Mouse (Mus musculus): Measurements from ENCODE around the gene Txk. TPM values are rescaled to one million over a fixed set of nuclear protein-coding genes. Genes with fewer than 3 reads are reported as not detected.

Gene Txk
- polyA plus RNA-seq (2014; fragmentation: Nextera tagmentation; extraction: Ambion mirVana), result 0.14 and 0.23 TPM in 2 replicates

DNA sequence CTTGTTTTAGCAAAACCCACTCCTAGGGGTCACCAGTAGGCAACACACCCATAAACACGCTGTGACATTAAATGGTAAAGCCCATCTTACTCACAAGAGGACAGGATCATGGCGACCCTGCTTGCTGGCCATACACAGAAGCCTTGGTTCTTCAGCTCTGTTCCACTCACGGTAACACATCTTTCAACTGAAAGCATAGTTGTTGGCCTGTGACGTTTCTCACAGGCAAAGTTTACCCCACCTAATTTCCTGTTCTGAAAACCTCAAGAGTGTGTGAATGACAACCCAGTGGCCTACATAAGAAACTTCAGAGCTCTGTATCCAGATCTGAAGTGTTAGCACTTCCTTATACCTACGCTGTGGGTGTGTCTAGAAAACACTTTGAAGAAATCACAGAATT is at the start of gene Txk:
TSS of gene Txk (minus strand) at position 193 of the 400 bp plus-strand sequence.
- DNase-seq (ENCODE audit: low spot score) (no peak), ATAC-seq (ENCODE audit: low FRiP score) (no peak)
- no peaks in the 10 kb centered on the region for H3K9me3 ChIP-seq (ENCODE audit: control insufficient read depth, low read length)
- H3K27me3 ChIP-seq (ENCODE audit: control insufficient read depth, insufficient read depth, low read length), result no peaks in the 10 kb centered on the region
- no peak within 1 kb of the TSS for H3K4me2 ChIP-seq (replicated peaks)
- no peak within 1 kb of the TSS for H3K9ac ChIP-seq
- no peak within 1 kb of the TSS for H3K4me3 ChIP-seq (replicated peaks; ENCODE audit: low read length)
- 89% methylated on average over 5 of the region's 5 CpGs for WGBS
- H3K27ac ChIP-seq, result no peak within 1 kb of the TSS
- H3K36me3 ChIP-seq (replicated peaks; ENCODE audit: control insufficient read depth, insufficient read depth), result no peaks in the 10 kb centered on the region
- H3K4me1 ChIP-seq (replicated peaks; ENCODE audit: control insufficient read depth, insufficient read depth, low read length), result no peaks in the 10 kb centered on the region

DNA sequence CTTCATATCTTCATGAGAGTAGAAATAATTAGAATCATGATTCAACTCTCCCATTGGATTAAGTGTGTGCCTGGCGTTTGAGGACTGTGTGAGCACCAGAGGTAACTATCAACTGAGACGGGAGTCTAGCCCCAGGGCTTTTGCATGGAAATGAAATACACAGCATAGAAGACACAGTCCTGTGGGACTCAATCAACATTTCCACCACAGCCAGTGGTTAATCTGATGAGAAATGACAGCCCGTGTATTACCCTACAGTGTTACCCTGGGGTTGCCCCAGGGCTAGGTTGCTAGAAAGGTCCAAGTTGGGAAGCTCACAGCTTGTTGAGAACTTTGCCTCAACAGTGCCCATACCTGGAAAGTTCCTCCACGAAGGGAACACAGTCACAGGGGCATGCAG is 46.0 kb upstream of the Txk start:
- 66% methylated on average over 4 of the region's 4 CpGs for WGBS
- Histone ChIP-seq H3K4me1 (replicated peaks; ENCODE audit: control insufficient read depth, insufficient read depth, low read length) (no peaks in the 10 kb centered on the region), H3K27ac (no peak overlapping the region), H3K4me3 (replicated peaks; ENCODE audit: low read length) (no peak overlapping the region), H3K9ac (no peak overlapping the region), H3K4me2 (replicated peaks) (no peak overlapping the region), H3K36me3 (replicated peaks; ENCODE audit: control insufficient read depth, insufficient read depth) (no peaks in the 10 kb centered on the region), H3K9me3 (ENCODE audit: control insufficient read depth, low read length) (no peaks in the 10 kb centered on the region), H3K27me3 (ENCODE audit: control insufficient read depth, insufficient read depth, low read length) (no peaks in the 10 kb centered on the region)
- ATAC-seq (ENCODE audit: low FRiP score) (no peak), DNase-seq (ENCODE audit: low spot score) (no peak)

DNA sequence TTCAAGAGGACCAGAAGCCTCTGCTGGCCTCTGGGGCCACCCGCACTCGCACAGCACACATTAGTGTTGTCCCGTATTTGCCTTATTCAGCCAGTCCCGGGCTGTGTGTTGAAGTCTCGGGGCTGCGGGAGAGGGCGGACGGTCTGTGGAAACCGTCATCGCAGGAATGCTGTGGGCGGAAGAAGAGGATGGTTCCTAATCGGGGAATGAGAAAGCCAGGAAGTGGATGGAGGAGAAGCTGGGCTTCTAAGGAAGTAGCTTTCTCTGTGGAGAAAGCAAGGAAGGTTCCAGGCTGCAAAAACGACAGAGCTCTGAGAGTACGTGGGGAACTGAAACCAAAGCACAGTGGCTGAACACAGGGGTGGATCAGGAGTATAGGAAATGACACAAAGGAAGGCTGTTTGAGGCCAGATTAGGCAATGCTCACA is 43.6 kb upstream of the Txk start:
- no peak overlapping the region for H3K27ac ChIP-seq
- no peak for DNase-seq (ENCODE audit: low spot score)
- H3K4me2 ChIP-seq (replicated peaks), result peak overlapping the region; percentile 32

DNA sequence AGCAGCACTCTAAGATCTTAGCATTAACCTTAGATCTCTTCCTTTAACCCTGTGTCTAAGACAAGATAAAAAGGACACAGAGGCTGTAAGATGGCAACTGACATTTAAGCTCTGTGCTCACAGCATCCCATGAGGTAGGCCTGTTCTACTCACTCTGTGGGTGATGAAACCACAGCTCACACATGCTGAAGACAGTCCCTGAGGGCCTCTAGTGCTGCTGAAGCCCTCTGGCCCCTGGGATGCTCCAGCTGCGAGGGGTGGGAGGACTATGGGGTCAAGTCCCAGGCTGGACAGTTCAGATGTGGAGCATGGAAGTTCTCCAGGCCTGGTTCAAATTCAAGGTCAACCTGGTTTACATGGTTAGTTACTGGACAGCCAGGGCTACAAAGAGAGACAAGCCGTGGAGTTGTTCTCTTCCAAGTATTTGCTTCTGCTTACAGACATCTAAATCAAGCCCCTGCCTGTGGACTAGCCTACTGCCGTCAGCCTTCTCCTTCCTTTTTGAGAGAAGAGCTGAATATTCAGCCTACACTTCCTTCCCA is 40.8 kb upstream of the Txk start:
- no peak overlapping the region for H3K9ac ChIP-seq
- no peaks in the 10 kb centered on the region for H3K36me3 ChIP-seq (replicated peaks; ENCODE audit: control insufficient read depth, insufficient read depth)
- DNase-seq (ENCODE audit: low spot score) (no peak), ATAC-seq (ENCODE audit: low FRiP score) (no peak)
- H3K27ac ChIP-seq, result no peak overlapping the region
- 86% methylated on average over 3 of the region's 3 CpGs for WGBS
- H3K9me3 ChIP-seq (ENCODE audit: control insufficient read depth, low read length), result no peaks in the 10 kb centered on the region
- H3K4me2 ChIP-seq (replicated peaks), result no peak overlapping the region
- H3K4me3 ChIP-seq (replicated peaks; ENCODE audit: low read length), result no peak overlapping the region
- no peaks in the 10 kb centered on the region for H3K4me1 ChIP-seq (replicated peaks; ENCODE audit: control insufficient read depth, insufficient read depth, low read length)
- H3K27me3 ChIP-seq (ENCODE audit: control insufficient read depth, insufficient read depth, low read length), result no peaks in the 10 kb centered on the region

More for the DNA sequence above, 43.6 kb upstream of the Txk start:
- H3K27me3 ChIP-seq (ENCODE audit: control insufficient read depth, insufficient read depth, low read length), result no peaks in the 10 kb centered on the region
- no peaks in the 10 kb centered on the region for H3K36me3 ChIP-seq (replicated peaks; ENCODE audit: control insufficient read depth, insufficient read depth)
- H3K4me3 ChIP-seq (replicated peaks; ENCODE audit: low read length), result no peak overlapping the region
- H3K9ac ChIP-seq, result 0 out of 2 replicates have a peak overlapping the region, but pooled peaks have one; percentile 10
- H3K4me1 ChIP-seq (replicated peaks; ENCODE audit: control insufficient read depth, insufficient read depth, low read length), result no peaks in the 10 kb centered on the region
- no peak for ATAC-seq (ENCODE audit: low FRiP score)
- no peaks in the 10 kb centered on the region for H3K9me3 ChIP-seq (ENCODE audit: control insufficient read depth, low read length)
- 67% methylated on average over 14 of the region's 14 CpGs for WGBS

DNA sequence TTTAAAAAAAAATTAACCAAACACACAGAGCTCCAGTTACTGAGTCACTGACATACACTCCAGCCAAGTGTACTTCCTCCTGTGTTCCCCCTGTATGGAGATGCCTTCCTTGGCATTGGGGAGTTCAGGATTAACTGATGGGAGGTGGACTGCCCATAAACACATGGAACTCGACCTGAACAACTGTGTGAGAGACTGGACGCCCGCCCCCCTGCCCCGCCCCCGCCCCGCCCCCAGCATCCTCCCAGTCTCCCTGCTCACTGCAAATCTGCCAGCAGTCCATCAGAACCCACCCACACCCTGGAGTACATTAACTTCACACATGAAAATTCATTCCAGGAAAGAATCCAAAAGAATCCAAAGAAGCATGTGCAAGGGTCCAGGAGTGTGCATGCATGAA is 39.2 kb upstream of the Txk start:
- H3K27me3 ChIP-seq (ENCODE audit: control insufficient read depth, insufficient read depth, low read length), result no peaks in the 10 kb centered on the region
- H3K4me2 ChIP-seq (replicated peaks), result no peak overlapping the region
- H3K4me3 ChIP-seq (replicated peaks; ENCODE audit: low read length), result no peak overlapping the region
- no peak overlapping the region for H3K9ac ChIP-seq
- DNase-seq (ENCODE audit: low spot score) (no peak), ATAC-seq (ENCODE audit: low FRiP score) (no peak)
- H3K4me1 ChIP-seq (replicated peaks; ENCODE audit: control insufficient read depth, insufficient read depth, low read length), result no peaks in the 10 kb centered on the region
- H3K27ac ChIP-seq, result no peak overlapping the region
- no peaks in the 10 kb centered on the region for H3K9me3 ChIP-seq (ENCODE audit: control insufficient read depth, low read length)
- WGBS, result 29% methylated on average over 6 of the region's 6 CpGs
- H3K36me3 ChIP-seq (replicated peaks; ENCODE audit: control insufficient read depth, insufficient read depth), result no peaks in the 10 kb centered on the region

DNA sequence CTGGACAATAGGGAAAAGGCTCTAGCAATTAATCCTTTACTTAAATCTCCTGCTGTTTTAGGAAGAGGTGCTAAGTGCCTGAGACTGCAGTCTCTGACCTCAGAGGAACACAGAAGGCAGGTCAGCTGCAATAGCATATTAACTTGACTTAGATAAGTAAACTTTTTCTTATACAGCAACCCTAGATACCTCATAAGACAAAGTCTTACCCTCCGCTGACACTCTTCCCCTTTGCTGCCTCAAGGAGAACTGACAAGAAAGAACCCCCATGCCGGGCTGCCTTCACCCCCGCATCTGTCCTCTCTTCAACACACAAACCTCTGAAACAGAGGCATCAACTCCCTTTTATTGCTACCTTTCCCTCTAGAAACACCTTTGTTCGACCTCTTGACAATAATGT is 38.8 kb upstream of the Txk start:
- WGBS, result 71% methylated on average over 4 of the region's 4 CpGs
- H3K4me3 ChIP-seq (replicated peaks; ENCODE audit: low read length), result no peak overlapping the region
- H3K36me3 ChIP-seq (replicated peaks; ENCODE audit: control insufficient read depth, insufficient read depth), result no peaks in the 10 kb centered on the region
- DNase-seq (ENCODE audit: low spot score), result no peak
- ATAC-seq (ENCODE audit: low FRiP score), result no peak
- H3K4me1 ChIP-seq (replicated peaks; ENCODE audit: control insufficient read depth, insufficient read depth, low read length), result no peaks in the 10 kb centered on the region
- H3K4me2 ChIP-seq (replicated peaks), result no peak overlapping the region
- no peaks in the 10 kb centered on the region for H3K9me3 ChIP-seq (ENCODE audit: control insufficient read depth, low read length)
- no peak overlapping the region for H3K27ac ChIP-seq
- no peaks in the 10 kb centered on the region for H3K27me3 ChIP-seq (ENCODE audit: control insufficient read depth, insufficient read depth, low read length)
- no peak overlapping the region for H3K9ac ChIP-seq

DNA sequence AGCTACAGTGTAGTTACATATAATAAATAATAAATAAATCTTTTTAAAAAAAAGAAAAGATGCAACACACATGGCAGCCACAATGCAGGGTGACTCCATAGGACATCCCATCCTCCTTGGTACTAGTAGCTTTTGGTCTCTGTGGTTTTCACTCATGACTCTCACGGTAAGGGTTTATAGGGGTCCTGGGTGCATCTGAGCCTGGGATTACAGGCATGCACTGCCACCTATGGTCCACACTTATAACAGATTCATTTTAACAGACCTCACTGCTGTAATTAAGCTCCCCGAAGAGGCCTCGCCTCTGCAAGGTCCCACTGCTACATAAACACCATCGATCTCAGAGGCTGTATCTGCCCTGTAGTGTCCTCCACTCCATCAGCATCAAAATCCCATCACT is 32.9 kb upstream of the Txk start:
- Histone ChIP-seq H3K4me1 (replicated peaks; ENCODE audit: control insufficient read depth, insufficient read depth, low read length) (no peaks in the 10 kb centered on the region), H3K36me3 (replicated peaks; ENCODE audit: control insufficient read depth, insufficient read depth) (no peaks in the 10 kb centered on the region), H3K9me3 (ENCODE audit: control insufficient read depth, low read length) (no peaks in the 10 kb centered on the region), H3K27me3 (ENCODE audit: control insufficient read depth, insufficient read depth, low read length) (no peaks in the 10 kb centered on the region), H3K27ac (no peak overlapping the region), H3K4me2 (replicated peaks) (no peak overlapping the region), H3K9ac (no peak overlapping the region), H3K4me3 (replicated peaks; ENCODE audit: low read length) (no peak overlapping the region)
- DNase-seq (ENCODE audit: low spot score), result no peak
- WGBS, result 79% methylated on average over 4 of the region's 4 CpGs
- ATAC-seq (ENCODE audit: low FRiP score), result no peak

DNA sequence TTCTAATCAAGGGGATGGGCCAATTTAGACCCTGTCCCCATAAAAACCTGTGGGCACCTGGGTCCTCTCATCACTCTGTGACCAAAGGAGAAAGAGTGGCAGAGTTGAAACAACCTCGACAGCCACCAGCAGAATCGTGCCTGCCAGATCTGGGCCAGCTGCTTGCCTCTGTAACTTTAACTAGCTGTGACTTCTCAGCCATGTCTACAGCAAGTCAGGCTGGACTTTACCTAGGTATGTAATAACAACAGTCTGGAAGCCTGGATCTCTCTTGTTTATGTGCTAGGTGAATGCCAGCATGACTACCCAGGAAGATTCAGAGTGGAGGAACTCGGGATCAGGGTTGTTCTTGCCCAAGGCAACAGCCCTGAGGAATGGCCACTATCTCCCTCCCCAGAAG is 32.1 kb upstream of the Txk start:
- no peak for DNase-seq (ENCODE audit: low spot score)
- 85% methylated on average over 3 of the region's 3 CpGs for WGBS

DNA sequence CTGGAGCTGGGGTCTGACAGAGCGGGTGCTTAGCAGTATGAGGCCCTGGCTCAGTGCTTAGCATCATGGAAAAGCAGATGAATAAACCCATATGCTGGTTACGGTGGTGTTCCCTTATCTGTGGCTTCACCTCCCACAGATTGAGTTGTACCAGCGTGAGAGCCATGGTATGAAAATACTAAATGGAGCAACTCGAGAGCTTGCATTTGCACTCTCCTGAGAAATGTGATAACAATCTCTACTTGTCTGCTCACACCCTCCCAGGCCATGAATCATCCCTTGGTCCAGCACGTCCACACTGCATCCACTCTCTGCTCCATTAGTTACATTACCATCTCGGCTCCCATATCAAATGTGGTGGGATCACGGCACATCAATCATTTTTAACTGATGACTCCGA is 31.4 kb upstream of the Txk start:
- Histone ChIP-seq H3K9ac (no peak overlapping the region), H3K36me3 (replicated peaks; ENCODE audit: control insufficient read depth, insufficient read depth) (no peaks in the 10 kb centered on the region), H3K4me3 (replicated peaks; ENCODE audit: low read length) (no peak overlapping the region), H3K4me1 (replicated peaks; ENCODE audit: control insufficient read depth, insufficient read depth, low read length) (no peaks in the 10 kb centered on the region), H3K9me3 (ENCODE audit: control insufficient read depth, low read length) (no peaks in the 10 kb centered on the region), H3K27me3 (ENCODE audit: control insufficient read depth, insufficient read depth, low read length) (no peaks in the 10 kb centered on the region), H3K27ac (no peak overlapping the region), H3K4me2 (replicated peaks) (no peak overlapping the region)
- WGBS, result 78% methylated on average over 8 of the region's 8 CpGs
- no peak for DNase-seq (ENCODE audit: low spot score)
- ATAC-seq (ENCODE audit: low FRiP score), result no peak

More for the DNA sequence above, 32.1 kb upstream of the Txk start:
- no peak overlapping the region for H3K27ac ChIP-seq
- H3K4me1 ChIP-seq (replicated peaks; ENCODE audit: control insufficient read depth, insufficient read depth, low read length), result no peaks in the 10 kb centered on the region
- H3K36me3 ChIP-seq (replicated peaks; ENCODE audit: control insufficient read depth, insufficient read depth), result no peaks in the 10 kb centered on the region
- H3K27me3 ChIP-seq (ENCODE audit: control insufficient read depth, insufficient read depth, low read length), result no peaks in the 10 kb centered on the region
- H3K4me2 ChIP-seq (replicated peaks), result no peak overlapping the region
- no peak for ATAC-seq (ENCODE audit: low FRiP score)
- H3K9me3 ChIP-seq (ENCODE audit: control insufficient read depth, low read length), result no peaks in the 10 kb centered on the region
- no peak overlapping the region for H3K4me3 ChIP-seq (replicated peaks; ENCODE audit: low read length)
- H3K9ac ChIP-seq, result no peak overlapping the region

DNA sequence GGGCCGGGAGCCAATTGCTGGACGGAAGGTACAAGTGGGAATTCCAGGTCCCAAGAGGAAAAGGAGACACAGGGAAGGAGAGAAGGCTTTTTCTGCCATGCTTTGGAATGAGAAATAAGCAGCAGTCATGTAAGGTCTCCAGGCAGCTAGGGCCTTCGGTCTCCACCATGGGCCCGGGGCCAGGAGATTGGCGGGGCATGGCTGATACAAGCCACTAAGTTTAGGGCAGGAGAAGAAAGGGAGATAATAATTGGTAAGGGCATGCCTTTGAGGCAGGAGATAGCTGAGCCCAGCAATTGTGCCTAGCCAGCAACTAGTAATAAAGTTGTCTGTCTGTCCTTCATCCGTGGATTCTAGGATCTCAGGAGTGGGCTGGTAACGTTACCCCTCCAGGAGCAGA is 30.5 kb upstream of the Txk start:
- Histone ChIP-seq H3K9ac (no peak overlapping the region), H3K27me3 (ENCODE audit: control insufficient read depth, insufficient read depth, low read length) (no peaks in the 10 kb centered on the region), H3K27ac (no peak overlapping the region), H3K9me3 (ENCODE audit: control insufficient read depth, low read length) (no peaks in the 10 kb centered on the region), H3K36me3 (replicated peaks; ENCODE audit: control insufficient read depth, insufficient read depth) (no peaks in the 10 kb centered on the region), H3K4me2 (replicated peaks) (no peak overlapping the region), H3K4me3 (replicated peaks; ENCODE audit: low read length) (no peak overlapping the region), H3K4me1 (replicated peaks; ENCODE audit: control insufficient read depth, insufficient read depth, low read length) (no peaks in the 10 kb centered on the region)
- ATAC-seq (ENCODE audit: low FRiP score), result no peak
- WGBS, result 93% methylated on average over 7 of the region's 7 CpGs
- no peak for DNase-seq (ENCODE audit: low spot score)

All from hindbrain, embryonic 14.5 days (tissue).